9 mouse cellular contexts compared by ENCODE assay signal in genomic region chr14:88981895-88982294, GRCm38 (mm10).
DNase-seq lines count a peak whose midpoint lies in the region; ATAC-seq and TF ChIP-seq lines count a peak whose summit lies in the region.
"Had no signal": no experiment of that assay in that cellular context is flagged by ENCODE, and none has a peak within 500 bp of the region (broad histone marks: within the 10 kb centered on the region; RNA-seq: fewer than 3 reads in every experiment).

No protein-coding gene starts in this region.

- no peak overlapping the region for H3K9ac ChIP-seq in heart, postnatal 0 days (replicated peaks; ENCODE audit: low read depth, low read length)
- H3K9ac ChIP-seq in midbrain, embryonic 11.5 days (ENCODE audit: low read length): no peak overlapping the region
- no peak overlapping the region for H3K9ac ChIP-seq in midbrain, embryonic 13.5 days (replicated peaks)
- H3K9ac ChIP-seq: limb, embryonic 15.5 days had no signal

- no peak overlapping the region for H3K4me2 ChIP-seq in heart, postnatal 0 days (ENCODE audit: low read depth, low read length)
- no peak overlapping the region for H3K4me2 ChIP-seq in midbrain, embryonic 11.5 days
- no peak overlapping the region for H3K4me2 ChIP-seq in midbrain, embryonic 13.5 days (replicated peaks)
- H3K4me2 ChIP-seq: limb, embryonic 15.5 days had no signal

- WGBS in heart, postnatal 0 days: 14% methylated on average over 6 of the region's 6 CpGs
- 13% methylated on average over 6 of the region's 6 CpGs for WGBS in heart, embryonic 10.5 days
- WGBS in midbrain, embryonic 11.5 days: 13% methylated on average over 6 of the region's 6 CpGs
- WGBS in midbrain, embryonic 13.5 days: 17% methylated on average over 6 of the region's 6 CpGs

- DNase-seq in heart, postnatal 0 days (ENCODE audit: low spot score): no peak
- no peak for DNase-seq in heart, embryonic 10.5 days (ENCODE audit: low spot score)
- DNase-seq in midbrain, embryonic 11.5 days (ENCODE audit: low spot score, missing footprints): peak; percentile 93
- peak; percentile 5 for DNase-seq in c-Kit-positive CD71-negative TER-119-negative erythroid progenitor cells, embryonic 14.5 days (ENCODE audit: low read depth)
- DNase-seq in retina, postnatal 7 days (ENCODE audit: low read depth, low spot score): peak; percentile 17
- no peak for DNase-seq in neural tube, embryonic 10.5 days (ENCODE audit: extremely low spot score, low spot score)
- no peak for DNase-seq in adrenal gland, adult 2 months

- no peak for ATAC-seq in heart, postnatal 0 days (ENCODE audit: insufficient read depth, low read depth)
- ATAC-seq in midbrain, embryonic 11.5 days (ENCODE audit: low FRiP score): no peak; the same call in 1 of the 2 replicates
- ATAC-seq in midbrain, embryonic 13.5 days: no peak

- H3K36me3 ChIP-seq in heart, postnatal 0 days (replicated peaks; ENCODE audit: control insufficient read depth, insufficient read depth, low read length): no peaks in the 10 kb centered on the region
- no peaks in the 10 kb centered on the region for H3K36me3 ChIP-seq in heart, embryonic 10.5 days
- no peaks in the 10 kb centered on the region for H3K36me3 ChIP-seq in midbrain, embryonic 11.5 days (ENCODE audit: control insufficient read depth, insufficient read depth, low read length)
- no peaks in the 10 kb centered on the region for H3K36me3 ChIP-seq in midbrain, embryonic 13.5 days
- H3K36me3 ChIP-seq: limb, embryonic 15.5 days had no signal

- no peak overlapping the region for H3K4me3 ChIP-seq in heart, postnatal 0 days (ENCODE audit: low read depth, low read length)
- no peak overlapping the region for H3K4me3 ChIP-seq in heart, embryonic 10.5 days
- H3K4me3 ChIP-seq in midbrain, embryonic 11.5 days (ENCODE audit: low read depth, low read length): no peak overlapping the region
- H3K4me3 ChIP-seq in midbrain, embryonic 13.5 days (replicated peaks): no peak overlapping the region
- H3K4me3 ChIP-seq: limb, embryonic 15.5 days had no signal

- H3K27me3 ChIP-seq in heart, postnatal 0 days (ENCODE audit: control insufficient read depth, insufficient read depth, low read length): no peaks in the 10 kb centered on the region
- no peaks in the 10 kb centered on the region for H3K27me3 ChIP-seq in heart, embryonic 10.5 days (ENCODE audit: insufficient read depth, poor library complexity, severe bottlenecking)
- no peaks in the 10 kb centered on the region for H3K27me3 ChIP-seq in midbrain, embryonic 11.5 days (ENCODE audit: control insufficient read depth, insufficient read depth, low read length)
- H3K27me3 ChIP-seq in midbrain, embryonic 13.5 days: no peaks in the 10 kb centered on the region
- H3K27me3 ChIP-seq: limb, embryonic 15.5 days had no signal

- H3K27ac ChIP-seq in heart, postnatal 0 days (ENCODE audit: low read depth): no peak overlapping the region
- H3K27ac ChIP-seq in heart, embryonic 10.5 days: no peak overlapping the region
- H3K27ac ChIP-seq in midbrain, embryonic 11.5 days (ENCODE audit: low read depth, low read length): no peak overlapping the region
- no peak overlapping the region for H3K27ac ChIP-seq in midbrain, embryonic 13.5 days
- H3K27ac ChIP-seq: limb, embryonic 15.5 days had no signal

- H3K4me1 ChIP-seq in heart, postnatal 0 days (ENCODE audit: control insufficient read depth, insufficient read depth): no peaks in the 10 kb centered on the region
- no peaks in the 10 kb centered on the region for H3K4me1 ChIP-seq in heart, embryonic 10.5 days
- no peaks in the 10 kb centered on the region for H3K4me1 ChIP-seq in midbrain, embryonic 11.5 days (ENCODE audit: control insufficient read depth, insufficient read depth, low read length)
- no peaks in the 10 kb centered on the region for H3K4me1 ChIP-seq in midbrain, embryonic 13.5 days (replicated peaks)
- H3K4me1 ChIP-seq: limb, embryonic 15.5 days had no signal

- no peaks in the 10 kb centered on the region for H3K9me3 ChIP-seq in heart, postnatal 0 days (replicated peaks; ENCODE audit: control insufficient read depth, low read length)
- H3K9me3 ChIP-seq in heart, embryonic 10.5 days: no peaks in the 10 kb centered on the region
- H3K9me3 ChIP-seq in midbrain, embryonic 11.5 days (ENCODE audit: control insufficient read depth, low read length): no peaks in the 10 kb centered on the region
- H3K9me3 ChIP-seq in midbrain, embryonic 13.5 days: no peaks in the 10 kb centered on the region
- H3K9me3 ChIP-seq: limb, embryonic 15.5 days had no signal

- no peak for TF ChIP-seq EP300 in heart, postnatal 0 days (IDR thresholded peaks at IDR 0.05; ENCODE audit: low read depth)

- TF ChIP-seq CTCF in heart, postnatal 0 days (IDR thresholded peaks at IDR 0.05; ENCODE audit: low read depth): peak; percentile 42

Comparison
In these comparisons a context has a peak if more than half of its experiments do, and no peak if none do; other contexts are left out.
1. DNase-seq: peak in midbrain, embryonic 11.5 days (single experiment), c-Kit-positive CD71-negative TER-119-negative erythroid progenitor cells, embryonic 14.5 days (single experiment) and retina, postnatal 7 days (single experiment); none in heart, postnatal 0 days (single experiment), heart, embryonic 10.5 days (single experiment), neural tube, embryonic 10.5 days (single experiment) and adrenal gland, adult 2 months (single experiment).